Mouse (Mus musculus) lung, adult 18-20 months (tissue): ENCODE measurements at regions not wholly inside any gene's neighbourhood (a gene's known extent, or its start where the extent isn't known, plus 50 kb on each side); places are given as distances from the start of the nearest gene placed in this dataset.
"Not testable (repeated sequence)": the region's sequence is repeated elsewhere in the genome, so short reads cannot be mapped to it uniquely, and the experiment has no call there.

Experiments used
- DNase-seq, 2 experiments: peaks; one replicate each; pipeline ENCODE4 v3.0.0; 2022; ENCODE audit warnings: mixed read lengths in 2 of 2

DNA sequence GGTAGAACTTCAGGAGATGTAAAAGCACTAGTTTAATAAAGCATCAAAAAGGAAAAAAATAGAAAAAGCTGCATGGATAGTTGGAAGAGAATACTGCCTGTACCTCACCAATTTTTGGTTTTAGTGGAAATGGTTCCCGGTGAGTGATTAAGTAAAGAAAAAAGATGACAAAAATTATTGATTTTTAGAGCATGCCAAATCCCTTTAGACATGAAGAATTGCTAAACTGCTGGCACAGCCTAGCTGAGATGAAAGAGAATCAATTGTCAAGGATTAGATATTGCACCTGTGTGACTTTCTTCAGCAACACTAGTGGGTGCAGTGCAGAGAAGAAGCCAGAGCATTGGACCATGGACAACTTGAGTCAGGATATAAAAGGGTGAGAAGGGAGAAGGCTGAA lies 348.7 kb upstream of the Cpeb2 start:
- no peak for DNase-seq

GRCm38 (mm10) chr5:42891890-42892289 lies 341.1 kb upstream of the Cpeb2 start:
- DNase-seq: no peak

DNA sequence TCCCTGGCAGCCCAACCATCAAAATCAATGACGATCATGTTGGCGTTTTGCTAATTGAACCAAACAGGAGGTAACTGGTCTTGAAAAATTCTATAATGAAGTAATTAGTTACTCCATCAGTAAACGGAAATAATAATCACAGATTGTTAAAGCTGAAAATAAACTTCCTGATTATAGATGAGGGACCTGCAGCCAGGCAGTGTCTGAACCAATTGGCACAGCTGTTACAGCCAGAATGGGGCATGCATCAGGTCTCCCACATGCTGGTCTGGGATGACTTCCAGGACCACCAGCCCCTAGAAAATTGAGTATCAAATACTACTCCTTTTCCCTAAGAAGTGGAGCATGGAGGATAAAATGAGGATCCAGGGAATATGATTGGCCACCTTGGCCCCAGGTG lies 326.8 kb upstream of the Cpeb2 start:
- DNase-seq: no peak

- DNase-seq: no peak
Measured at GRCm38 (mm10) chr5:42919328-42919727, 313.6 kb upstream of the Cpeb2 start.

DNA sequence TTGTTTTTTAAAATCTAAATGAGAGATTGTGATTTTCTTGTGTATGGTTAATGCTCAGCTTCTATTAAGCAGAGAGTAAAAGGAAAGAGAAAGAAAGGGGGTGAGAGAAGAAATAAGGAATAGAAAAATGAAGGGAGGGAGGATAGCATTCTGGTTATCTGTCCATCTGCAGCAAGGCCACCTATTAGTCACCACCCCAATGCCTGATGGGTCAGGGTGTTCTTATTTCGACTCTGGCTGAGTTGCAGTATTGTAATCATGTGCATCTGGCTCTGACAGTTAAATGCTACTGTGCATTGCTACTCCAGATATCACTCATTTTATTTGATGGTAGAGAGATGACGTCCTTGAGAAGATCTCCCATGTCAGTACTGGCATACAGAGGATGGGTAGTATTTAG lies 300.9 kb upstream of the Cpeb2 start:
- DNase-seq: no peak

- DNase-seq: no peak
Measured at GRCm38 (mm10) chr5:42959296-42959862, 273.6 kb upstream of the Cpeb2 start.

- DNase-seq: not testable (repeated sequence)
Measured at GRCm38 (mm10) chr5:42966952-42967351, 266.0 kb upstream of the Cpeb2 start.

- DNase-seq: no peak
Measured at GRCm38 (mm10) chr5:42969209-42969608, 263.8 kb upstream of the Cpeb2 start.

GRCm38 (mm10) chr5:42969621-42970020 lies 263.3 kb upstream of the Cpeb2 start:
- DNase-seq: no peak

- DNase-seq: no peak
Measured at GRCm38 (mm10) chr5:42977108-42977507, 255.9 kb upstream of the Cpeb2 start.

GRCm38 (mm10) chr5:42980946-42981650 lies 251.9 kb upstream of the Cpeb2 start:
- no peak for DNase-seq

- DNase-seq: peak in 1 of 2 experiments; percentile 3
Measured at GRCm38 (mm10) chr5:42986203-42986602, 246.8 kb upstream of the Cpeb2 start.

DNA sequence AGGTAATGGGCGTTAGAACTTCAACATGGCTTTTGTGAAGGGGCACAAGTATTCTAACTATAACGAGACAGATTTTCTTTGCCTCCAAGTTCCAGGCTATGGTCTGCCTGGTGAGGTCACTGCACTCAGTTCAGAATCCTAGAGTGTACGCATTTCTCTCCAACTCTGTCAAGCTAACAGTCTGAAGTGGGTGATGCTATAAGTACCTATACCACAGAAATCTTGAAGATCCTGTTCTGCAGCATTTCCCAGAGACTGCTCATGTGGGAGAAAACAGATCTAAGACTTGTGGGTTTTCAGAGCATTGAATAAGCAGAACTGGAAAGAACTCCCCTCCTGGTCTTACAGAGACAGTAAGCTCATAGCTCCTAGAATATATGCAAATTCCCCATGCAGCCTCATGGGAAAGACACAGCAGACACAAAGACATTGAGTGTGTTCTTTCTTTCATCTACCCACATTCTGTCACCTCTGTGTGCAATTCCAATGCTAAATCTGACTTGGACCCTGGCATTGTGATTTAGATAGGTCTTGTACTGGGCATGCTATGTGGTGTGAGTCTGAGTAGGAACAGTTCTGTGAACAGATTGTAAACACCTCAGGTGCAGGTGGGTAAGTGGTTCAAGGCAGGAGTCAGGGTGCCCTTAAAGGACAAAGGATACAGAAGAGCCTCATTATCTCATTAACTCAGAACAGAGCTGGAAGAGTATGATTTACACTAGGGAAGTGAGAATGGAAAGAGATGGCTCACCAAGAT lies 245.1 kb upstream of the Cpeb2 start:
- peak; percentile 3 to 38 for DNase-seq

DNA sequence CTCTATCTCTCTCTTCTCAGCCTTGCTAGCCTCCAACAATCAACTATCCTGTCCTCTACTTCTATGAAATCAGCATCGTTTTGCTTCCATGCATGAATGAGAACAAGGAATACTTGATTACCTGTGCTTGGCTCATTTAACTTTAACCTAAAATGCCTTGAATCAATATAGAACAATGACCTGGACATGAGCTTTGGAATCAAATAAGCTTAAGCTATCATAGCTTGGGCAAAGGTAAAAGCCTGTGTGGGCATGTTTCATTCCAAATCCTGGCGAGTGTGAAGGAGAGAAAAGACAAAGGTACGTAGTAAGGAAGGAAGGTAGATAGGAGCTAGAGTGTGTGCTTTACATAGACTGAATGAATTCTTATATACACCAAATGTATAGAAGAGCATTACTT lies 243.7 kb upstream of the Cpeb2 start:
- DNase-seq: no peak

DNA sequence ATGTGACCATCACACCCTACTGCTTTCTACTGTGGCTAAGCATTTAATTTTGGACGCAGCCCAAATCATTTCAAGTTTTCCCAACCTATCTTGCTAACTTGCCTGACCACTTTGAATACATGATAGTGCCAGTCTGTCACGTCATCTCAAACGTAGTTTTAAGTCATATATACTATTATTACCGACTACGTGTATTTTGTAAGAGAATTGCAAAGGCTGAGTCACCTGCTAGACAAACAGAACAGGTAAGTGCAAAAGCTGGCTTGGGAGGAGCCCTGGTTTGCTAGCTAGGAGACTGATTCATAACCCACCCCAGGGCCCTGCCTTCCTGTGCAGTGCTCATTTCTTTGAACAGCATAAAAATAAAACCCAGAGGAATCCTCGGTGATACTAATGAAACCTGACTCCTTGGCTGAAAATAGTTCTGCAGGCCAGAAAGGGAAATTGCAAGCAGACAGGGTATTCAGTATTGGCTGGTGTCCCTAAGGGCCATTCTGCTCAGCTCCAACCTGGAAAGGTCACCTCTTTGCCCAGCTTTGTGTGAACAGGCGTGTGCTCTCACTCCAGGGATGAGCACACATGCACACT lies 208.9 kb upstream of the Cpeb2 start:
- DNase-seq: peak in 1 of 2 experiments; percentile 49

GRCm38 (mm10) chr5:43031285-43031684 lies 201.7 kb upstream of the Cpeb2 start:
- DNase-seq: no peak

- no peak for DNase-seq
Measured at GRCm38 (mm10) chr5:43031916-43032315, 201.1 kb upstream of the Cpeb2 start.

- DNase-seq: no peak
Measured at GRCm38 (mm10) chr5:43034421-43034820, 198.5 kb upstream of the Cpeb2 start.

GRCm38 (mm10) chr5:43037592-43037991 lies 195.4 kb upstream of the Cpeb2 start:
- DNase-seq: peak; percentile 61 to 78

DNA sequence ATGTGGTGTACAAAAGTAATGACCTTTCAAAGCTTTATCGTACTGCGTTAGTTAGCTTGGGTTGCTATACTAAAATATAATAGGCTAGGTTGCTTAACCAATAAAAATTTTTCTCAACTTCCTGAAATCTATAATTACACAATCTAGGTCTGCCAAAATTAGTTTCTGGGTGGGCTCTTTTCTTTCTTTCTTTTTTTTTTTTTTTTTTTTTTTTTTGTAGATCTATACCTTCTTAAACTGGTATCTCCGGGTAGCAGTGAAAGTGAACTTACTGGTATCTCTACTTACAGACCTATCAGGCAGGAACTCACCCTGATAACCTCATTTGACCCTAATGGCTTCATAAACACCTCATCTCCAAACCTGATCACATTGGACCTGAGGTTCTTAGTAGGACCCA lies 193.4 kb upstream of the Cpeb2 start:
- no peak for DNase-seq

DNA sequence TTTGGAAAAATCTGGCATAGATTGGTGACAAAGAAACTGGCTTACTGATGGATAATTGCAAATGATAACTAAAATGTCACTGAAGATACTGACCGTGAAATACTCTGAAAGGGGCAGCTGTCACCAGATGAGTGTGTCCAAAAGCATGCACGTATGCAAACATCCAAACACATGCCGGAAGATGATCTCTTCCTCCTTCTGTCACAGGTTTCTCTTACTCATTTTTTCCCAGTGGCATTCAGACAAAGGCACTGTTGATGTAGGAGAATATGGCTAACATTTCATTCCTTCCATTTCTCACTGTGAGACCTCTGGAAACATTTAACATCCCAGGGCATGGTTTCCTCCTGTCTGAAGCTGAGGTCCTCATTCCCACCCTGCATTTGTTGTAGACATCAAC lies 190.4 kb upstream of the Cpeb2 start:
- no peak for DNase-seq

DNA sequence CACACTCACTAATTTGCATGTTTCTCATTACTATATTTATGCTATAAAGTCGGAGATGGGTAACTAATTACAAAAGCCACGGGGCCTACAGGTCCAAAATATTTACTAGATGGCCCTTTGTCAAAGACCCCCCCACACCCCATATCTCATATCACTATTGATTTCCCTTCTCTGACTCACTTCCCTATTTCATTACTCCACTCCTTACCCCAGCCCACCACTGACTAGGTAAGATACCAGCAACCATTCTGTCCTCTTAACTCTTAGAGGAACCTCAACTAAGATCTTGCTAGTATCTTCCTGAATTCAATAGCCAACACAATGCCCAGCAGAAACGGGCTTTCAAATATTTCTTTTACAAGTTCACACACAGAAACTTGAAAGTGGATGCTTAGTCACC lies 187.1 kb upstream of the Cpeb2 start:
- no peak for DNase-seq

DNA sequence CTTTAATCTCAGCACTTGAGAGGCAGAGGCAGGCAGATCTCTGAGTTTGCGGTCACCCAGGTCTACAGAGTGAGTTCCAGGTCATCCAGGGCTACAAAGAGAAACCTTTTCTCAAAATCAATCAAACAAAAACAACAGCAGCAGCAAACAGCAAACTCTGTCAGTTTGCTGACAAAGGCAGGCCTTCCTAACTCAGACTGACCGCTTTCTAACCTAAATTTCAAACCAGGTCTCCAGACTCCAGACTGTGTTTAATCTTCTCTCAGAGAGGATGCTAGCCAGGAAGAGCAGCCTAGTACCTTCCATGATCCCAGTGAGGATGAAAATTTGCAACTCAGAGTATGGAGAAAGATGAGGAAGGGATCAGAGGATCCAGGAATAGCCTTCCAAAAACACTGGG lies 185.7 kb upstream of the Cpeb2 start:
- no peak for DNase-seq
